Mouse (Mus musculus) splenic B cell, adult 2 months (primary cell): ENCODE results near the gene 1700012B09Rik.

ENCODE experiments used
- DNase-seq: peaks from one replicate; pipeline ENCODE4 v3.0.0-alpha.2; 2011; ENCODE audit warnings: low read depth, low spot score
- H3K27me3 ChIP-seq: 2 replicates; pipeline ENCODE4 v1.6.1; 2012; ENCODE audit warnings: mild to moderate bottlenecking, low read length, moderate library complexity, mixed read lengths; ENCODE audit not compliant: control insufficient read depth, poor library complexity, insufficient read depth, severe bottlenecking
- H3K36me3 ChIP-seq: 2 replicates; pipeline ENCODE4 v1.6.1; 2012; ENCODE audit warnings: mild to moderate bottlenecking, low read length, moderate library complexity, mixed read lengths; ENCODE audit not compliant: control insufficient read depth, poor library complexity, insufficient read depth, severe bottlenecking

The 1700012B09Rik gene

DNA sequence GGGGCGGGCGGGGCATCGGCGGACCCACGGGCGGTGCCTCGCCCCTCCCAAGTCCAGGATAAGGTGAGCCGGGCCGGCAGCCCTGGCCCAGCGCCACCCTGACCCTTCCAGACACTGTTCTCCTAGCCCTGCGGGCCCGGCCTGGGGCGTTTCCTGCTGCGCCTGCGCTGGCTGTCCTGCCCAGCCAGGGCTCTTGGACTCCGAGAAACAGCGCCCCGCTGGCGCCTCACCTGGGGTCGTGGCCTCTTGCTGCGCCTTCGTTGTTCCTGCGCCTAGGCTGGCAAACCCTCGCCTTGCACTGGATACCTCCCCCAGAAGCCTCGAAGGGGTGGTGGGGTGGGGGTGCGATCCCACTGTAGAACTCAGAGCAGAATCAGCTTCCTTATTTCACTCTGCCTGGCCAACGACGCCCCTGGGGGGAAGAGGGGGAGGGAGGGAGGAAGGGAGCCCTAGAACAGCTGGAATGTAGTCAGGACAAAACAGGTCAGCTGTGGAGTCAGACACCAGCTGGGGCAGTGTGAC lies 18.8 kb downstream of the 1700012B09Rik start, which contains the start of gene Fut4:
Gene Fut4, minus strand, starts transcription at position 393 of the 522 bp plus-strand sequence.
- Histone ChIP-seq H3K36me3 (no peaks in the 10 kb centered on the region), H3K27me3 (no peaks in the 10 kb centered on the region)
- peak; percentile 24 for DNase-seq

- Histone ChIP-seq H3K36me3 (no peaks in the 10 kb centered on the region), H3K27me3 (no peaks in the 10 kb centered on the region)
- DNase-seq: peak; percentile 5
Measured at GRCm38 (mm10) chr9:14751503-14752000, 19.3 kb downstream of the 1700012B09Rik start.

- no peaks in the 10 kb centered on the region for H3K36me3 ChIP-seq
- DNase-seq: no peak
- no peaks in the 10 kb centered on the region for H3K27me3 ChIP-seq
Measured at GRCm38 (mm10) chr9:14750901-14751502, 19.8 kb downstream of the 1700012B09Rik start.

DNA sequence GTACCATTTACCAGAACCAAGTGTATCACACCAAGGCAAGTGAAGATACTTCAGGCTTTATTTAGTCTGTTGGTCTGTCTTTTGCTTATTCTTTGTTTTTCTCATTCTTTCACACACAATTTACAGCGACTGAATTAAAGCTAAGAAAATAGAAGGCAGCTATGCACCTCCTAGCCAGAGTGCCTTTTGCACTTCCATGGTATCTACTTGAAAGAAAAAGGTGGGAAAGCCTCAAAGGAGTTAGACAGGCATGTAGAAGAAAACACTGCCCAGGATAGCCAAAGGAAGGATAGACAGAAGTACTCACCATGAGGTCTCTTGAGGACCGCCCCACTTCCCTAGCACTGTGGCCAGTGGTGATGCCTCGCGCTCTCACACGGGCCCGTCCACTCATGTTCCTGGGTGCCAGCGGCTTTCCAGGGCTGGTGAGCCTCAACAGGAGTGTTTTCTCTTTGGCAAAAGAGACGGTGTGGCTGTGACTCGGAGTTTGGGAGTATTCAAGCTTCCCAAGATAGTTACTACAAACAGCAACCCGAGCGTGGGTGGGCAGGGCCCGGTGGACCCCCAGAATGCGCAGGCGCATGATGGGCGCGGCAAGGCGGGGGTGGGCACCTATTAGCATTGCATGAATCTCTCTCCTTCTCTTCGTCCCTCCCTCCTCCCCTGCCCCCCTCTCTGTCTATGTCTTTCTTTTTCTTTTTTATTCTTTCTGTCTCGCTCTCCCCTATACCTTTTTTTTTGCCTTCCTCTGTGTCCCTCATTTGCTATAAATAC lies 30.5 kb downstream of the 1700012B09Rik start, which contains the start of gene Piwil4:
Gene Piwil4, minus strand, starts transcription at position 583 of the 774 bp plus-strand sequence.
- no peaks in the 10 kb centered on the region for H3K36me3 ChIP-seq
- H3K27me3 ChIP-seq: no peaks in the 10 kb centered on the region
- DNase-seq: no peak

DNA sequence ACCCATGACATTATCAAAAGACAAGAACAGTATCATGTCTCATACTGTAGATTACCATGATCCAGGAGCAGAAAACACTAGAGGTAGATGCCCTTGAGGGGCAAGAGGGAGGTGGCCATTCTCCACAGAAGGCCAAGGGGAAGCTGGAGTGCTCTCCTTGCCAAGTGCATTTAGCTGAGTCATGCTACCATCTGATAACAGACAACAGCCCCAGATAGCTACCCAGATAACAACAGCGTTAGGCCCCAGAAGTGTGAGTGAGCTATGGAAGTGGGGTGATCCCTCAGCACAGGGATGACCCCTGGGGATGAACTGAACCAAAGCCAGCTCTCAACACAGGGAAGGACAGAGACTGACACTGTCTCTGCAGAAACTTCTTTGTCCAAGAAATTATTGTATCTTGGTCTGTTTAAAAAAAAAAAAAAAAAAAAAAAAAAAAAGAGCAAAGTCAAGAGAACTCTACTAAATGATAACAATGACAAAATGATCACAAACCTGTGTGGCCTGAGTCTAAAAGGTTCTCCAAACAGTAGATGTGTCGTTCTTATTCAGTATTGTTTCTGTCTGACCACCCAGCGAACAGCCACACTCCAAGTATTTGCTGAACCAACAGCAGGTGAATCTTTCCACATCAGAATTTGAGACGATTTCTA lies 31.2 kb downstream of the 1700012B09Rik start:
- DNase-seq: no peak
- Histone ChIP-seq H3K36me3 (no peaks in the 10 kb centered on the region), H3K27me3 (no peaks in the 10 kb centered on the region)

DNA sequence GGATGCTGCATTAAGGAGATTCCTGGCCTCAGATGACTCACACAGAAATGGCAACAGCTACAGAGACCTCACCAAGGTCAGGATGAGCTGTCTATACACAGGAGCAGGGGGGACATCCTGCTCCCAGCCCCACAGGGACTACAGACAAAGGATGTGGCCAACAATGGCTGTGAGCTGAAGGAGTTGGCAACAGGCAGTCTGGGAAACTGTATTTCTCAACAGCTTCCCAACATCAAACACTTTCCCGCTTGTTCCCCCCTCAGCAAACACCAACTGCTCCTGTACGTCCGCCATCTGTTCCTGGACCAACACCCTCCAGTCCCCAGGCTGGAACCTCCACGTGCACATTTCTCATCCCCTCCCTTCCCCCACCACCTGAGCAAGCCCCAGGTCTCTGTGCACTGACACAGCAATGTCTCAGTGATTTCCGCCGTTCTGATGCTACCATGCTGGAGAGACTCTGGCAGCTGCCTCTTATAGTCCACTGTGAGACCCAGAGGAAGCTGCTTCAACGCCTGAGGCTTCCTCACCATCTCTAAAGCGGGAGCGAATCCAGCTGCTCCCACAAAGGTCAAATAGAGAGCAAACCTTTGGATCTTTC lies 39.8 kb downstream of the 1700012B09Rik start:
- Histone ChIP-seq H3K27me3 (no peaks in the 10 kb centered on the region), H3K36me3 (no peaks in the 10 kb centered on the region)
- DNase-seq: no peak

DNA sequence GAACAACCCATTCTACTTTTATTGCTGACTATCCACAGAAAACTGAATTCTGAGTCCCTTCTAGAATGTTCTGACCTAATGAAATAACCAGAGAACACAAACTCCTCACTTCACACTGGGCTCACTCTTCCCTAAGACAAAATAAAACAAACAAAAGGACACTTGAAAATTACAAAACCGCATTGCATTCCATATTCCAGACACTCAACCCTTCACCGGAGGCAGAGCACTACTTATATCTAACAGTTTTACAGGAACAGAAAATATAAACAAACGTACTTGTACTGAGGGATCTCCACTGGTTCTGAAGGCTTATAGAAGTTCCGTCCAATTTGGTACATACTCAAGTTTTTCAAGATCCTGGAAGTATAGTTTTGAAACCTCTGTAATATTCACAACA lies 42.5 kb downstream of the 1700012B09Rik start:
- DNase-seq: no peak
- H3K27me3 ChIP-seq: no peaks in the 10 kb centered on the region
- no peaks in the 10 kb centered on the region for H3K36me3 ChIP-seq

GRCm38 (mm10) chr9:14726629-14727028 lies 44.2 kb downstream of the 1700012B09Rik start:
- no peaks in the 10 kb centered on the region for H3K27me3 ChIP-seq
- no peak for DNase-seq
- H3K36me3 ChIP-seq: no peaks in the 10 kb centered on the region

GRCm38 (mm10) chr9:14726005-14726404 lies 44.8 kb downstream of the 1700012B09Rik start:
- Histone ChIP-seq H3K36me3 (no peaks in the 10 kb centered on the region), H3K27me3 (no peaks in the 10 kb centered on the region)
- no peak for DNase-seq

DNA sequence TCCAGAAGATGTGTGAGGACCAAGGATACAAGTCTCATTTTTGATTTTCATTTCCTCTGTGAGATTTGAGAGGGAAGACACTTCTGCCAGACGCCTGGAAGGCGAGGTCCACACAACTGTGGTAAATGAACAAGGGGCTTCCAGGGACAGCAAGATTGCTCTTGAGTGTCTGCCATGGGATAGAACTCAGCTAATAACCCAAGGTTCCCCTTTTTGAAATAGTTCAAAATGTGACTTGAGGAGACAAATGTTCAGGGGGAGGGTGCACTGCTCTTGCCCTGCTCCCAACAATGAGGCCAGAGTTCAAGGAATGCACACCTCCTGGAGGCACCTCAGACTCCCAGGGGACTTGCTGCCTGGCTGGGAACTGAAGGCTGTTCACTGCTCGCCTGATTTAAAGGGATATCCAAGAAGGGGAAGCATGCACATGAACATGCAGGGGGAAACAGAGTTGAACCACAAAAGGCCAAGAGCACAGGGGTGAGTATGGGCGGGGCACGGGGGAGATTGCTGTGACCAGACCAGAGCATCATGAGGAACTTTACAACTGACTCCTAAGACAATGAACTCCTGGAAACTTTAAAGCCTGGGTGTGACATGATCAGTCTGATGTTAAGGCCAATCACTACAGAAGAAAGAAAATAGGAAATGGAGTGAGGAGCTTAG lies 45.9 kb downstream of the 1700012B09Rik start:
- Histone ChIP-seq H3K27me3 (no peaks in the 10 kb centered on the region), H3K36me3 (no peaks in the 10 kb centered on the region)
- no peak for DNase-seq

DNA sequence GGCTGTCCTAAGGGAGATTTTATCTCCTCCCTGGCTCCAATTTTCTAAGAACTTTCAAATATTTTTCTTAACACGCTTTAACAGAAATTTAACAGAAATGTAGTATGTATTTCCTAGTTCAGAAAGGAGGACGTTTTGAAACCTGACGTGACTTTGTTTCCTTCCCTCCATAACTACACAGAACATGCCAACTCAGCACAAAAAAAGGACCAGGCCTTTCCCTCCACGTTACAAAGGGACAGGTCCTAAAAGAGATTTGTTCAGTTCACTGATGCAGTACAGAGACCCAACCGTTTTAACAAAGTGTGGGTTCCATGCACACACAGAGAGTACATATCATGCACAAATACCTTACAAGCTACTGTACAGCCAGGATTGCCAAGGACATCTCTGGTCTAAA lies 49.2 kb downstream of the 1700012B09Rik start:
- no peaks in the 10 kb centered on the region for H3K36me3 ChIP-seq
- DNase-seq: no peak
- no peaks in the 10 kb centered on the region for H3K27me3 ChIP-seq

DNA sequence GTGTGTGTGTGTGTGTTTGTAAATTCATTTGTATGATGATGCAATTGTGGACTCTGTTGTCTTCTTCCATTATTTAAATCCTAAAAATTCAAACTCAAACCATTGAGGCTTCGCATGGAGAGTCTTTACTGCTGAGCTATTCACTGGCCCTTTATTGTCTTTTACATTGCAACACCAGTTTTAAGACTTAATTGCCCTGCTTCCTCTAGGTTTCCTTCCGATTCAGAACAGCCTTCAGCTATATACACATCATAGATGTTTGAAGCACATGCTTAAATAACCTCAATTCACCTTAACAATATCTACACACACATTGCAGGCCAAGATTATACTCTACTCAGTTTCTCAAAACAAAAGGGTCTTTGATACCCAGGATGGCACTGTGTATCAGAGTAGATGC lies 50.4 kb downstream of the 1700012B09Rik start:
- Histone ChIP-seq H3K36me3 (no peaks in the 10 kb centered on the region), H3K27me3 (no peaks in the 10 kb centered on the region)
- no peak for DNase-seq

DNA sequence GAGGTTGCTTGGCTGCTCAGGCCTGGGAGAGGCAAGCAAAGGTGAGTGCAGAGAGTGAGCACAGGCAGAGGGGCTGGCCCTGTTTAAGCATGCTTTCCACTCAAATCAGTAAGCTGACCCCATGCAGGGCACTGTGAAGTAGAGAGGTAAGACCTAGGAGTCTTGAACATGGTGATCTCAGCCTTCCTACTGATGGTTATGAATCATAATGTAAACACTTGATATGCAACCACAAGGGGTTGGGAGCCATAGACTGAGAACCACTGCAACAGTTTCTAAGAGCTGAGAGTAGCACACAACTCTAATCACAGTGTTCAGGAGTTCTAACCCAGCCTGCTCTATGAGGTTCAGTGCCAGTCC lies 52.5 kb downstream of the 1700012B09Rik start:
- H3K27me3 ChIP-seq: no peaks in the 10 kb centered on the region
- no peaks in the 10 kb centered on the region for H3K36me3 ChIP-seq
- DNase-seq: no peak

GRCm38 (mm10) chr9:14717689-14718331 lies 53.0 kb downstream of the 1700012B09Rik start:
- H3K36me3 ChIP-seq: no peaks in the 10 kb centered on the region
- H3K27me3 ChIP-seq: no peaks in the 10 kb centered on the region
- no peak for DNase-seq
